Mouse (Mus musculus) common myeloid progenitor, adult 5-6 weeks (primary cell): ENCODE measurements around the gene Gpx4. TPM values are rescaled to one million over a fixed set of nuclear protein-coding genes. Genes with fewer than 3 reads are reported as not detected.

Experiments
- ATAC-seq: replicated peaks from 2 replicates; pipeline ENCODE4 v1.8.0; 2016; ENCODE audit warnings: low read depth, mild to moderate bottlenecking, moderate TSS enrichment, inconsistent platforms; ENCODE audit not compliant: poor library complexity, severe bottlenecking
- total RNA-seq: library from RNA; stranded (forward); fragments of 200-1000, 187-1606 nt; gene quantifications from 2 replicates; pipeline ENCODE4 v1.2.3, GENCODE M21; 2017

Gpx4 gene
- total RNA-seq, result 451 and 481 TPM in 2 replicates

DNA sequence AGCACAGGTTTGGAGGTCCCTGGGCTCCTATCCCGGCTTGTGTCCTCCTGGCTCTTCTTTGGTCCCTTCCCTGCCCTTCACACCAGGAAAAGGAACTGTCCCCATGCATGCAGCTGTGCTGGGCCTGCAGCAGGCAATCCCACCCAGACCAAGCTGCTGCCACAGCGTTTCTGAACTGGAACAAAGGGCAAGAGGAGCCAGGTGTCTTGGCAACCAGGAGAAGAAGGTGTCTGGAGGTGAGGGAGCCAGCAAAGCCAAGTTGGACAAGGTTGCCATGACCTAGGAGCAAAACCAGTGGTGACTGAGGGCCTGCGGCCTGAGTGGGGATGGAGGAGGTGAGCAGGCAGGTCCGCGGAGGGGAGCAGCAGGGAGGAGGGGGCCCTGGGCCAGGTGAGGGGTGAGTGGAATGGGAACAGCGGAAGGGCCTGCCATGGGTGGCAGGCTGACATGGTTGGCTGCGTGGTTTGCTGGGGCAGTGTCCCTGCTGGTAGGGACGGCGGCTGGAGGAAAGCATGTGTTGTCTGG is at the start of gene Gpx4:
Gpx4 (plus strand) TSS at position 126 of the 525 bp plus-strand sequence.
- ATAC-seq, result no peak

GRCm38 (mm10) chr10:79997819-79998218 is 49.1 kb upstream of the Gpx4 start:
- ATAC-seq, result no peak

DNA sequence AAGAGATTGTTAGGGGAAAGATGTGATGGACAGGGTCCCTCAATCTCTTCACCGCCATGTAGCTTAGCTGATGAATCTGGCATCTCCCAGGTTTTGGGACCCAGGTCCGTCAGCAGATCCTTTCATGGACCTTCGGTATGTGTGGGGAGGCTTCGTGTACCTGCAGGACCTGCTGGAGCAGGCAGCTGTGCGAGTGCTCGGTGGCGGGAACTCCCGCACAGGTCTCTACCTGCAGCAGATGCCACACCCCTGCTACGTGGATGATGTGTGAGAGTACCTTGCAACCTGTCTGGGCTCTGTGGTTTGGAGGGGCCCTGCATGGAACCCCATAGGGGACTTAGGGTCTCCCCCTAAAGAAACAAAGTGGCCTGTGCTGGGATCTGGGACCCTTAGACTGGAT is 45.0 kb upstream of the Gpx4 start:
- ATAC-seq, result no peak

DNA sequence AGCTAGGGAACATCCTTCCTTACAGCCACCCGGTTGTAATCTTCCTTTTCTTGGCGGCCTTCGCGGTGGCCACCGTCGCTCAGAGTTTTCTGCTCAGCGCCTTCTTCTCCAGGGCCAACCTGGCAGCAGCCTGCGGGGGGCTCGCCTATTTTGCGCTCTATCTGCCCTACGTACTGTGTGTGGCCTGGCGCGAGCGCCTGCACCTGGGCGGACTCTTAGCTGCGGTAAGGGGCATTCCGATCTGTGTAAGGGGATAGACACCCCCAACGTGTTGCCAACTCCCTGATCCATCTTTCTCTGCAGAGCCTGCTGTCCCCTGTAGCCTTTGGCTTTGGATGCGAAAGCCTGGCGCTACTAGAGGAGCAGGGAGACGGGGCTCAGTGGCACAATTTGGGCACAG is 44.1 kb upstream of the Gpx4 start:
- ATAC-seq, result no peak

- peak; percentile 68 for ATAC-seq
Measured at GRCm38 (mm10) chr10:80003374-80004232, 43.4 kb upstream of the Gpx4 start.

DNA sequence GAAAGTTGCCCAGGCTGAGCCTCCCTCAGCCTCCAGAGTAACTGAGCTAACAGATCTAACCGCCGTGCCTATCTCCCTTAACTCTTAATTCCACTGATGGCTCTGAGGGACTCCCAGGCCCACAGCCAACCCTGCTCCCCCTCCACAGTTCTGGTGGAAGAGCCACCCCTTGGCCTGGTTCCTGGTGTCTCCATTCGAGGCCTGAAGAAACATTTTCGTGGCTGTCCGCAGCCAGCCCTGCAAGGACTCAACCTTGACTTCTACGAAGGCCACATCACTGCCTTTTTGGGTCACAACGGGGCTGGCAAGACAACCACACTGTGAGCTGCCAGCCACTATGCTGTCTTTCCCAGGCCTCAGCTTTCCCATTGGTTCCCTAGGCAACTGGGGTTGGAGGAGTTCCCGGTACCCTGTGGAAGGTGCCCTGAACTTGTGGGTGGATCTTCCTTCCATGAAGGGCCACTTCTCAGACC is 42.7 kb upstream of the Gpx4 start:
- no peak for ATAC-seq

DNA sequence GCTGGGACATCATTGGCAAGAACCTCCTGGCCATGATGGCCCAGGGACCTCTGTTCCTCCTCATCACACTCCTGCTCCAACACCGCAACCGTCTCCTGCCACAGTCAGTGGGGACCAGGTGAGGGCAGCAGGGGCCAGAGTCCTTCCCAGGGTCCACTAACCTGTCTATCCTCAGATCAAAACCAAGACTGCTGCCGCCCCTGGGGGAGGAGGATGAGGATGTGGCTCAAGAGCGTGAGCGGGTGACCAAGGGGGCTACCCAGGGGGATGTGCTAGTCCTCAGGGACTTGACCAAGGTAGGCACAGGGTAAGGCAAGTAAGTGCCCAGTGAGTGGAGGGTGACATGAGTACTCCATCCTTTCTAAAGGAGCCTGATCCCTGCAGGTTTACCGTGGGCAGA is 35.2 kb upstream of the Gpx4 start:
- ATAC-seq, result no peak

GRCm38 (mm10) chr10:80013609-80014008 is 33.4 kb upstream of the Gpx4 start:
- no peak for ATAC-seq

GRCm38 (mm10) chr10:80014484-80015290 is 32.3 kb upstream of the Gpx4 start:
- no peak for ATAC-seq

DNA sequence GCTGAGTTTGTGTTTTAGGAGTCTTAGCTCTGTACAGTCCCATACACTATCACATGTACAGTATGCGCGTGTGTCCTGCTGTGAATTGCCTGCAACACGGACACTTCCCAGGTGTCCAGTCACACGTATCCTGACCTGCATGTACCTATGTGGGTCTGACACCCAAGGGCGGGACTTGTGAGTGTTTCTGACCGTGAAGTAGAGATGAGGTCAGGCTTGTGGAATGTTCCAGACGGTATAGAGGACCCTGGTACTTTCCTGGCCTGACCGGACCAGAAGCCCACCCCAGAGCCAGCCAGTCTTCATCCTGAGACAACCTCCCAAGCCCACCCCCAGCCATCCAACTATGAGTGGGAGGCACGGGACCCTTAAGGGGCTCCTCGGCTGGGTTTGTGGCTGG is 31.4 kb upstream of the Gpx4 start:
- no peak for ATAC-seq

DNA sequence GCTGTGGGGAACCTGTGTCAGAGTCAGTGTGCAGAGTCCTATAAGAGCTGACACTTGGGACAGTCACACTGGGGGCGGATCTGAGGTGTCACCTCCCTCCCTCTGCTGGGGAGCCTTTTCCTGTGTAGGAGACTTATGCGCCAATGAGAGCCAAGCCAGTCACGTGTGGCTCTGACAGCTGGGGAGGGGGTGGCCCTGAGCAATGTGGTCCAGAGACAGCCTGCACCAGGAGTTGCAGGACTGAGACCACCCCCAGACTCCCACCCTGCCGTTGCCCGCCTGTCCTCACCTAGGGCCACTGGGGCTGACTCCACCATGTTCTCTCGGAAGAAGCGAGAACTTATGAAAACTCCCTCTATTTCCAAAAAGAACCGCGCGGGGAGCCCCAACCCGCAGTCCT is 30.5 kb upstream of the Gpx4 start, which contains the start of gene Arhgap45:
Arhgap45 (plus strand) TSS at position 143 of the 400 bp plus-strand sequence.
- peak; percentile 81 for ATAC-seq

- peak; percentile 9 for ATAC-seq
Measured at GRCm38 (mm10) chr10:80016931-80017330, 30.0 kb upstream of the Gpx4 start.

DNA sequence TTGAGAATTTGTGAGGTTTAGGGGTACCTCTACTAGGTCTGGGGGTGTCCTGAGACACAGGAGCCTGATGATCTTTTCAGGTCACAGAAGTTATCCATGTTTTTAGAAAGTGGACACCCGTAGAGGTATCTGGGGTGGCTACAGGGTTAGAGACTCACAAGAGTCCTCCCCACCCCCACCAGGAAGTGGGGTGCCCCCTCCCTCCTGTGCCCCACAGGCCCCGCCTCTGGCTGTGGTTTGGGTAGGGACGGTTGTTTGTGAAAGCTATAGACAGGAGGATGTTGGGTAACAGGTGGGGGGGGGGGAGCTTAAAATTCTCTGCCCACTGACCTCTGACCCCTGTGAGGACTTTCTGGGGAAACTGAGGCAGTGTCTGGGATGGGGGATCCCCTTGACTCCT is 29.6 kb upstream of the Gpx4 start:
- peak; percentile 53 for ATAC-seq

- ATAC-seq, result no peak
Measured at GRCm38 (mm10) chr10:80017771-80018170, 29.2 kb upstream of the Gpx4 start.

DNA sequence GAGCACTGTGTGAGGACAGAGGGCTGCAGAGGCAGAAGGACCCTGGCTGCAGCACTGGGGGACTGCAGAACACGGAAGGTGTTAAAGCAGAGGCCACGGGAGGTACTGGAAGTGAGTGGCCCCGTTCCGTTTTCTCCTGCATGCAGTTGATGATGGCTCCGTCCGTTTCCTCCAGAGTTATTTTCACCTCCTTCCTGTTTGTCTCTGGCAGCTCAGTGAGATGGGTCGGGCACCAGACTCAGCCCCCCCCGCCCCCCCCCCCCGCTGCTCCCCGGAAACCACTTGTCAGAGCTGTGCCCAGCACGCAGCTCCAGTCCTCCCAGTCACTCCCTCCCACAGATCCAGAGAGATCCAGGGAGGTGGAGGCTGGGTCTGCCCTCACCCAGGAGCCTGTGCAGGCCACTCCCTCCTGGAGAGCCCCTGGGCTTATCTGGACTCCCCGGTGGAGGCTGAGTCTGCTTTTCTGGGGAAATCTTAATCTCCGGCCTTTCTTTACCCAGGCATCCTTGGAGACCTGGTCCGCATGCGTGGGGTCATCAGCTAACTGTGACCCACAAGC is 28.1 kb upstream of the Gpx4 start:
- no peak for ATAC-seq

DNA sequence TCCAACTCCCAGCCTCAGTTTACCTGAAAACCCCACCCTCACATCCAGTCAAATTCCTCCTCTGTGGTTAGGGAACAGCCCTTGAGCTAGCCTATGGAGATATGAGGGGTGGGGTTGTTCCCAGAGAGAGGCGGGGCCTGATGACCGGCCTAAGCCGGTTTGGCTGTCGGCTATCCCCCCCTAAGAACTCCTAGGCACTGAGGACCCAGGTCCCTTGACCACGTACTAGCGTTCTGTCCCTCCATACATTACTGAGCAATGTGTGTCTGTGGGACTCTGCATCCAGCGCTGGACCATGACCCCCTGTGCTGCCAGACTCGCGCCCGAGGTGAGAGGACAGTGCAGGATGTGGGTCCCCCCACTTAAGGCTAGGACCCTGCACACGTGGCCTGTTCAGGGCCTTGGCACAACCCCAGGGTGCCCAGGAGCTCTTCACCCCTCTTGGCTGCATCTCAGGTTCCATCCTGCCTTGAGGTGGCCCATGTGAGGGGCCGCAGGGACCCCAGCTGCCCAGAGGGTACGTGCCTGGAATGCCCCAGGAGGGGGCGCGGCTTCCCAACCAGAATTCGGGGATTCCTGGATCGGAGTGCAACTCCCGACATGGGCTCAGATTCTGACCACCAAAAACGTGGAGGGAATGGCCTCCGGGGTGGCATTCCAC is 27.4 kb upstream of the Gpx4 start:
- ATAC-seq, result no peak

DNA sequence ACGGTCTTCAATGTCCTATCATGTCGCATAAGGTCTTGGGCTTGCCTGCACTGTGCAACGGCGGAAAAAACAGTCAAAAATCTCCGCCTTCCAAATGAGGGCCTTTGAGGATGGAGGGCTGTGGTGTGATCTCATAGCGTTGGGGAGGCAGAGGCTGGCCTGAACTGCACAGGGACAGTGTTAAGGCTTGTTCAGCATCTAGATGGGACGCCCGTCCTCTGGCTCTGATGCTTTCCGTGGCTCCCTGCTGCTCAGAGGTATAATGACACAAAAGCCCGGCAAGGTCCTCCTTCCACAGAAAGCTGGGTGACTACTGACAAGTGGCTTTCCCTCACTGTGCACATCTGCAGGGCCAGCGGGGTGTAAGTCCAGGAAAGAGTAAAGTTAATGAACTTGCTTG is 26.8 kb upstream of the Gpx4 start:
- no peak for ATAC-seq

DNA sequence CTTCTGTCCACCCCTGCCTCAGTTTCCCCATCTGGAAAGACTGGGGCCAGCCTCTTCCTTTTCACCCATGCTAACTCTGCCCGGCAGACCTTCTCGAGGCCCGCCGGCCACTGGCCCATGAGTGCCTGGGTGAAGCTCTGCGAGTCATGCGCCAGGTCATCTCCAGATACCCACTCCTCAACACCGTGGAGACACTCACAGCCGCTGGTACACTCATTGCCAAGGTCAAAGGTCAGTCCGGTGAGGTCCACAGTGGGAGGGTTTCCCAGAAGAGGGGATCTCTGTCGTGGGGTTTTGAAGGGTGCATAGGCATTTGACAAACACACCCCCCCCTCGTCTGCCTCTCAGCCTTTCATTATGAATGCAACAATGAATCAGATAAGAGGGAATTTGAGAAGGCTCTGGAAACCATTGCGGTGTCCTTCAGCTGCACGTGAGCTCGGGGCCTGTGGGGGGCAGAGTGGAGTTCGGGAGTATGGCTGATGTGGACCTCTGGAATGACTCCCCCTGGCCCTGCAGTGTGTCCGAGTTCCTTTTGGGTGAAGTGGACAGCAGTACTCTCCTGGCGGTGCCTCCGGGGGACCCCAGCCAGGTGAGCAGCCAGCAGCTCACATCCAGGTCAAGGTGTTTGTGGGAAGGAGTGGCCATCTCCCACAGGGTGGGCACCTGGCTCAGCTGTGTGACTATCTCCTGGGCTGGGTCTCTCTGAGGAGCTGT is 26.2 kb upstream of the Gpx4 start:
- ATAC-seq, result no peak

GRCm38 (mm10) chr10:80021320-80021641 is 25.7 kb upstream of the Gpx4 start:
- ATAC-seq, result no peak
